Mouse (Mus musculus) MEL (cell line): Measurements from ENCODE around the gene Ap2m1. TPM values are rescaled to one million over a fixed set of nuclear protein-coding genes. Genes with fewer than 3 reads are reported as not detected.

ENCODE experiments used
- DNase-seq: peaks from one replicate; pipeline ENCODE4 v3.0.0; 2011; ENCODE audit warnings: low read depth, low spot score
- H3K27ac ChIP-seq: 2 replicates; pipeline ENCODE4 v1.5.1; 2012; ENCODE audit warnings: low read depth, mild to moderate bottlenecking, control low read depth, low read length, moderate library complexity; ENCODE audit not compliant: control insufficient read depth
- H3K27me3 ChIP-seq, 2 experiments: fragments of 150-350 bp in 1 of 2; sonication (generic) in 1 of 2; 2 replicates each; pipeline ENCODE4 v1.6.1; 2012; ENCODE audit warnings: low read length in 2 of 2, mild to moderate bottlenecking in 2 of 2, improper control_type of control experiment in 1 of 2, moderate library complexity in 1 of 2; ENCODE audit not compliant: insufficient read depth in 2 of 2, control insufficient read depth in 1 of 2
- H3K36me3 ChIP-seq, 2 experiments: 2 replicates each; pipeline ENCODE4 v1.6.1; 2012 to 2014; ENCODE audit warnings: low read length in 2 of 2, improper control_type of control experiment in 1 of 2, inconsistent platforms in 1 of 2, mild to moderate bottlenecking in 1 of 2; ENCODE audit not compliant: insufficient read depth in 2 of 2, control insufficient read depth in 1 of 2
- H3K4me1 ChIP-seq, 2 experiments: fragments of 150-350 bp in 1 of 2; sonication (generic) in 1 of 2; 2 replicates each; pipeline ENCODE4 v1.6.1; 2012; ENCODE audit warnings: low read length in 2 of 2, improper control_type of control experiment in 1 of 2, mild to moderate bottlenecking in 1 of 2; ENCODE audit not compliant: insufficient read depth in 2 of 2, control insufficient read depth in 1 of 2
- H3K4me3 ChIP-seq, 2 experiments: fragments of 150-350 bp in 1 of 2; sonication (generic) in 1 of 2; 2 replicates each; pipeline ENCODE4 v1.5.1; 2012; ENCODE audit warnings: low read depth in 2 of 2, low read length in 2 of 2, mild to moderate bottlenecking in 2 of 2, moderate library complexity in 2 of 2, control low read depth in 1 of 2, improper control_type of control experiment in 1 of 2; ENCODE audit not compliant: control insufficient read depth in 1 of 2, insufficient read depth in 1 of 2
- H3K79me2 ChIP-seq: 2 replicates; pipeline ENCODE4 v1.6.1; 2012; ENCODE audit warnings: mild to moderate bottlenecking, low read length, moderate library complexity; ENCODE audit not compliant: control insufficient read depth, poor library complexity, insufficient read depth
- H3K9ac ChIP-seq: 2 replicates; pipeline ENCODE4 v1.6.1; 2012; ENCODE audit warnings: low read depth, mild to moderate bottlenecking, control low read depth, low read length, moderate library complexity; ENCODE audit not compliant: control insufficient read depth, poor library complexity, severe bottlenecking
- H3K9me3 ChIP-seq: fragments of 150-350 bp; sonication (generic); replicated peaks from 2 replicates; pipeline ENCODE4 v1.6.1; 2012; ENCODE audit warnings: mild to moderate bottlenecking, low read length, improper control_type of control experiment, moderate library complexity; ENCODE audit not compliant: insufficient read depth
- BHLHE40 ChIP-seq: IDR thresholded peaks from 2 replicates; pipeline ENCODE4 v1.6.1; 2012; ENCODE audit warnings: low read depth, mild to moderate bottlenecking, inconsistent platforms, low read length, improper control_type of control experiment, borderline replicate concordance
- CHD1 ChIP-seq: IDR thresholded peaks from 2 replicates; pipeline ENCODE4 v1.6.1; 2012; ENCODE audit warnings: low read depth, mild to moderate bottlenecking, inconsistent platforms, low read length, improper control_type of control experiment
- CHD2 ChIP-seq: IDR thresholded peaks from 2 replicates; pipeline ENCODE4 v1.6.1; 2011; ENCODE audit warnings: low read length, improper control_type of control experiment
- CTCF ChIP-seq, 3 experiments: IDR thresholded peaks in 2 of 3; conservative IDR thresholded peaks in 1 of 3; 2 replicates each; pipeline ENCODE4 v1.5.1; 2011 to 2012; ENCODE audit warnings: low read length in 3 of 3, low read depth in 2 of 3, mild to moderate bottlenecking in 2 of 3, improper control_type of control experiment in 1 of 3, inconsistent platforms in 1 of 3, mixed read lengths in 1 of 3, moderate library complexity in 1 of 3; ENCODE audit not compliant: control insufficient read depth in 1 of 3, insufficient read depth in 1 of 3, poor library complexity in 1 of 3, severe bottlenecking in 1 of 3
- E2F4 ChIP-seq: IDR thresholded peaks from 2 replicates; pipeline ENCODE4 v1.6.1; 2011; ENCODE audit warnings: low read depth, low read length, improper control_type of control experiment, borderline replicate concordance
- ELF1 ChIP-seq: IDR thresholded peaks from 2 replicates; pipeline ENCODE4 v1.6.1; 2014; ENCODE audit warnings: low read depth, mild to moderate bottlenecking, inconsistent platforms, low read length, improper control_type of control experiment, moderate library complexity
- EP300 ChIP-seq, 2 experiments: IDR thresholded peaks; 2 replicates each; pipeline ENCODE4 v1.6.1; 2011; ENCODE audit warnings: improper control_type of control experiment in 2 of 2, low read length in 2 of 2, low read depth in 1 of 2, mild to moderate bottlenecking in 1 of 2
- ETS1 ChIP-seq: IDR thresholded peaks from 2 replicates; pipeline ENCODE4 v1.6.1; 2012; ENCODE audit warnings: low read depth, mild to moderate bottlenecking, inconsistent platforms, low read length, improper control_type of control experiment, moderate library complexity
- GABPA ChIP-seq: IDR thresholded peaks from 2 replicates; pipeline ENCODE4 v1.6.1; 2012; ENCODE audit warnings: low read depth, mild to moderate bottlenecking, inconsistent platforms, low read length, improper control_type of control experiment, moderate library complexity
- GATA1 ChIP-seq: IDR thresholded peaks from 2 replicates; pipeline ENCODE4 v1.6.1; 2011; ENCODE audit warnings: low read depth, low read length, improper control_type of control experiment
- HCFC1 ChIP-seq: IDR thresholded peaks from 2 replicates; pipeline ENCODE4 v1.6.1; 2012; ENCODE audit warnings: low read depth, mild to moderate bottlenecking, inconsistent platforms, low read length, improper control_type of control experiment, moderate library complexity
- JUND ChIP-seq: IDR thresholded peaks from 2 replicates; pipeline ENCODE4 v1.6.1; 2011; ENCODE audit warnings: low read depth, mild to moderate bottlenecking, improper control_type of control experiment, low read length
- KAT2A ChIP-seq: conservative IDR thresholded peaks from 2 replicates; pipeline ENCODE4 v1.6.1; 2012; ENCODE audit warnings: low read depth, low read length, improper control_type of control experiment, inconsistent platforms
- MAFK ChIP-seq: IDR thresholded peaks from 2 replicates; pipeline ENCODE4 v1.6.1; 2011; ENCODE audit warnings: low read depth, mild to moderate bottlenecking, low read length, improper control_type of control experiment, borderline replicate concordance
- MAX ChIP-seq: IDR thresholded peaks from 2 replicates; pipeline ENCODE4 v1.6.1; 2011; ENCODE audit warnings: low read length, improper control_type of control experiment
- MAZ ChIP-seq: IDR thresholded peaks from 2 replicates; pipeline ENCODE4 v1.6.1; 2012; ENCODE audit warnings: low read depth, mild to moderate bottlenecking, inconsistent platforms, low read length, improper control_type of control experiment
- MEF2A ChIP-seq: IDR thresholded peaks from 2 replicates; pipeline ENCODE4 v1.6.1; 2014; ENCODE audit warnings: low read depth, mild to moderate bottlenecking, inconsistent platforms, low read length, improper control_type of control experiment; ENCODE audit not compliant: poor library complexity, insufficient replicate concordance, severe bottlenecking; ENCODE audit errors: extremely low read depth
- MXI1 ChIP-seq: IDR thresholded peaks from 2 replicates; pipeline ENCODE4 v1.6.1; 2011; ENCODE audit warnings: mild to moderate bottlenecking, low read depth, low read length, improper control_type of control experiment
- MYB ChIP-seq: IDR thresholded peaks from 2 replicates; pipeline ENCODE4 v1.6.1; 2011; ENCODE audit warnings: mild to moderate bottlenecking, low read depth, low read length, improper control_type of control experiment
- MYC ChIP-seq: IDR thresholded peaks from 2 replicates; pipeline ENCODE4 v1.6.1; 2011; ENCODE audit warnings: low read depth, mild to moderate bottlenecking, low read length, improper control_type of control experiment, moderate library complexity
- NELFE ChIP-seq: IDR thresholded peaks from 2 replicates; pipeline ENCODE4 v1.6.1; 2011; ENCODE audit warnings: low read depth, low read length, improper control_type of control experiment
- POLR2A ChIP-seq, 2 experiments: IDR thresholded peaks; 2 replicates each; pipeline ENCODE4 v1.6.1; 2011 to 2012; ENCODE audit warnings: low read length in 2 of 2, mild to moderate bottlenecking in 2 of 2, control low read depth in 1 of 2, improper control_type of control experiment in 1 of 2, low read depth in 1 of 2, moderate library complexity in 1 of 2; ENCODE audit not compliant: control insufficient read depth in 1 of 2, insufficient read depth in 1 of 2, poor library complexity in 1 of 2
- POLR2AphosphoS5 ChIP-seq: IDR thresholded peaks from 2 replicates; pipeline ENCODE4 v1.6.1; 2012; ENCODE audit warnings: low read depth, borderline replicate concordance, mild to moderate bottlenecking, inconsistent platforms, low read length, moderate library complexity, mixed read lengths
- RAD21 ChIP-seq: IDR thresholded peaks from 2 replicates; pipeline ENCODE4 v1.6.1; 2011; ENCODE audit warnings: mild to moderate bottlenecking, low read depth, low read length, improper control_type of control experiment
- RCOR1 ChIP-seq: IDR thresholded peaks from 2 replicates; pipeline ENCODE4 v1.6.1; 2012; ENCODE audit warnings: low read depth, mild to moderate bottlenecking, inconsistent platforms, low read length, improper control_type of control experiment
- SIN3A ChIP-seq: IDR thresholded peaks from 2 replicates; pipeline ENCODE4 v1.6.1; 2012; ENCODE audit warnings: low read length, improper control_type of control experiment, inconsistent platforms
- SMC3 ChIP-seq: IDR thresholded peaks from 2 replicates; pipeline ENCODE4 v1.6.1; 2011; ENCODE audit warnings: low read depth, low read length, improper control_type of control experiment
- TAL1 ChIP-seq: IDR thresholded peaks from 2 replicates; pipeline ENCODE4 v1.6.1; 2012; ENCODE audit warnings: mild to moderate bottlenecking, inconsistent platforms, low read length, moderate library complexity, mixed read lengths
- TBP ChIP-seq: IDR thresholded peaks from 2 replicates; pipeline ENCODE4 v1.8.0; 2011; ENCODE audit warnings: low read depth, low read length, improper control_type of control experiment
- TCF12 ChIP-seq: IDR thresholded peaks from 2 replicates; pipeline ENCODE4 v1.6.1; 2014; ENCODE audit warnings: low read depth, mild to moderate bottlenecking, inconsistent platforms, low read length, improper control_type of control experiment, moderate library complexity
- USF1 ChIP-seq: IDR thresholded peaks from 2 replicates; pipeline ENCODE4 v1.6.1; 2014; ENCODE audit warnings: low read depth, mild to moderate bottlenecking, inconsistent platforms, low read length, improper control_type of control experiment, moderate library complexity
- USF2 ChIP-seq, 2 experiments: IDR thresholded peaks; 2 replicates each; pipeline ENCODE4 v1.6.1; 2011 to 2012; ENCODE audit warnings: improper control_type of control experiment in 2 of 2, low read length in 2 of 2, borderline replicate concordance in 1 of 2, inconsistent platforms in 1 of 2, low read depth in 1 of 2, mild to moderate bottlenecking in 1 of 2; ENCODE audit not compliant: insufficient read depth in 1 of 2
- ZC3H11A ChIP-seq: IDR thresholded peaks from 2 replicates; pipeline ENCODE4 v1.6.1; 2012; ENCODE audit warnings: low read depth, mild to moderate bottlenecking, inconsistent platforms, low read length, improper control_type of control experiment
- ZKSCAN1 ChIP-seq: IDR thresholded peaks from 2 replicates; pipeline ENCODE4 v1.6.1; 2012; ENCODE audit warnings: low read depth, mild to moderate bottlenecking, inconsistent platforms, low read length, improper control_type of control experiment, moderate library complexity
- ZNF384 ChIP-seq: IDR thresholded peaks from 2 replicates; pipeline ENCODE4 v1.6.1; 2012; ENCODE audit warnings: low read depth, mild to moderate bottlenecking, inconsistent platforms, low read length, improper control_type of control experiment
- polyA plus RNA-seq, 2 experiments: library from polyadenylated mRNA; stranded (reverse) in 1 of 2; unstranded in 1 of 2; fragments of >175 nt in 1 of 2; fragments of >200 nt in 1 of 2; gene quantifications; 2 replicates each; pipeline versions ENCODE4 v1.2.1 to v1.2.4; 2012; ENCODE audit warnings: low replicate concordance in 2 of 2, low read depth in 1 of 2; ENCODE audit not compliant: insufficient read length in 2 of 2, insufficient read depth in 1 of 2, missing spikeins in 1 of 2
- total RNA-seq: library from RNA; depleted of rRNA; stranded (reverse); fragments of 300-350 nt; gene quantifications from 2 replicates; pipeline ENCODE4 v1.2.3, GENCODE M21; 2012; rRNA removed

The Ap2m1 gene
- 185 and 199 TPM in 2 replicates for total RNA-seq
- 1,000 to 10,000 TPM in 1 of 2 experiments, 100 to 1,000 TPM in 1; 312 to 1,810 TPM for polyA plus RNA-seq

GRCm38 (mm10) chr16:20535296-20536080 is at the start of gene Ap2m1:
TSS of gene Ap2m1 (plus strand) at chr16:20535478.
- H3K27me3 ChIP-seq = no peaks in the 10 kb centered on the region
- H3K36me3 ChIP-seq = peaks cover 4 to 39% of the 10 kb centered on the region in 2 experiments
- H3K4me1 ChIP-seq = peaks cover 11 to 38% of the 10 kb centered on the region in 2 experiments
- DNase-seq = peak; percentile 99
- peak within 1 kb of the TSS; percentile 48 for H3K27ac ChIP-seq
- peak within 1 kb of the TSS; percentile 82 for H3K9ac ChIP-seq
- peak within 1 kb of the TSS; percentile 64 to 73 for H3K4me3 ChIP-seq
- no peaks in the 10 kb centered on the region for H3K9me3 ChIP-seq
- peaks cover 24% of the 10 kb centered on the region for H3K79me2 ChIP-seq
- TF ChIP-seq ETS1 (peak; percentile 26; the same call in 1 of the 2 replicates), MAZ (peak; percentile 83; the same call in 1 of the 2 replicates), E2F4 (no peak), POLR2A (IDR thresholded peaks at IDR 0.05; ENCODE audit: control insufficient read depth in 1 of 2, insufficient read depth in 1 of 2, low read depth in 1 of 2, low read length in 2 of 2, poor library complexity in 1 of 2) (peak; percentile 83 to 91), SMC3 (no peak), RAD21 (no peak), KAT2A (peak; percentile 100), TBP (no peak; the same call in 1 of the 2 replicates), MYC (peak; percentile 99), MAFK (no peak), CHD2 (peak; percentile 63; the same call in 1 of the 2 replicates), TAL1 (no peak), EP300 (IDR thresholded peaks at IDR 0.05; ENCODE audit: low read depth in 1 of 2, low read length in 2 of 2) (no peak), RCOR1 (no peak), USF1 (peak; percentile 99), ELF1 (peak; percentile 97), CTCF (IDR thresholded peaks at IDR 0.05 in 2 of 3, conservative IDR thresholded peaks at IDR 0.05 in 1 of 3; ENCODE audit: control insufficient read depth in 1 of 3, insufficient read depth in 1 of 3, low read depth in 2 of 3, low read length in 3 of 3, poor library complexity in 1 of 3, severe bottlenecking in 1 of 3) (no peak), USF2 (IDR thresholded peaks at IDR 0.05; ENCODE audit: borderline replicate concordance in 1 of 2, insufficient read depth in 1 of 2, low read depth in 1 of 2, low read length in 2 of 2) (peak; percentile 71 to 92; a peak in 3 of 4 replicates), MAX (peak; percentile 97), JUND (no peak), ZC3H11A (no peak), GATA1 (no peak; the same call in 1 of the 2 replicates), NELFE (no peak), BHLHE40 (no peak), CHD1 (0 out of 2 replicates have a peak, but pooled peaks have one; percentile 8), POLR2AphosphoS5 (no peak), HCFC1 (peak; percentile 98), SIN3A (peak; percentile 99), ZNF384 (no peak; the same call in 1 of the 2 replicates), TCF12 (no peak; the same call in 1 of the 2 replicates), MEF2A (no peak; the same call in 1 of the 2 replicates), GABPA (no peak; the same call in 1 of the 2 replicates), MYB (no peak), ZKSCAN1 (no peak), MXI1 (peak; percentile 96)
